In the genomic region with DNA sequence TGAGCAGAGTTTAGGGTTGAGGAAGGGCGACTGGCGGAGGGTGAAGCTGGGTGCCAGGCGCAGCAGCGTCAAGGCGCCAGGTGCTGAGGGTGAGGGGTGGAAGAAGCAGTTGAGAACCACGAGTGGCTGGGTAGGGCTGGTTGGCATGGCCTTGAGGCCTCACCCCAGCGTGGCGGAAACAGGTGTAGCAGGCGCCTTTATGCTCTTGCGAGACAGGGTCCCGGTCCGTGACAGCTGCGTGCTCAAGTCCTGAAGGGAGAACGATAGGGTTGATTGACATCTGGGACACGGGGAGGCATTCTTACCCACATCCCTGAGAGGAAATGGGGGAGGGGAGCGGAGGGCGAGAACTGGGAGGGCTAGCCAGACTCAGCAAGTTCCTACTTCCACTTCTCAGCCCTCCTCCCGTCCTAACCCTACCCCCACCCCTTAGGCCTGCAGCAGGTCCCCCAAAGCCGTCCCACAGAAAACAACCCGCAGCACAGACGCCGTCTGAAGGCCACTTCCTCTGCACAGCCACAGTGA, we compare ENCODE assay signal across 8 mouse cellular contexts. TPM values are rescaled to one million over a fixed set of nuclear protein-coding genes. Genes with fewer than 3 reads are reported as not detected.
DNase-seq lines count a peak whose midpoint lies in the region; ATAC-seq lines count a peak whose summit lies in the region.

No protein-coding gene starts in this region.

- no peak for DNase-seq in forebrain, embryonic 11.5 days (ENCODE audit: low spot score)
- DNase-seq in embryonic facial prominence, embryonic 14.5 days (ENCODE audit: low spot score) = peak; percentile 70
- peak; percentile 54 to 62 for DNase-seq in kidney, postnatal 36 days
- DNase-seq in thymus, postnatal 10 days (ENCODE audit: low spot score in 2 of 2) = peak; percentile 94 to 97
- no peak for DNase-seq in cerebellum, adult 18-20 months

- H3K4me1 ChIP-seq in forebrain, embryonic 13.5 days = peaks cover 34% of the 10 kb centered on the region
- H3K4me1 ChIP-seq in forebrain, embryonic 11.5 days (replicated peaks; ENCODE audit: control insufficient read depth, insufficient read depth, low read length) = peaks cover 5% of the 10 kb centered on the region; the same call in 1 of the 2 replicates
- H3K4me1 ChIP-seq in embryonic facial prominence, embryonic 14.5 days (ENCODE audit: control insufficient read depth, insufficient read depth, low read length) = peaks cover 17% of the 10 kb centered on the region

- WGBS in forebrain, embryonic 13.5 days = 4% methylated on average over 22 of the region's 22 CpGs
- 4% methylated on average over 22 of the region's 22 CpGs for WGBS in forebrain, embryonic 11.5 days
- WGBS in embryonic facial prominence, embryonic 14.5 days = 5% methylated on average over 21 of the region's 22 CpGs

- H3K27ac ChIP-seq in forebrain, embryonic 13.5 days = no peak overlapping the region
- no peak overlapping the region for H3K27ac ChIP-seq in forebrain, embryonic 11.5 days (ENCODE audit: low read depth, low read length)
- H3K27ac ChIP-seq in embryonic facial prominence, embryonic 14.5 days (replicated peaks; ENCODE audit: low read depth, low read length) = no peak overlapping the region

- no peaks in the 10 kb centered on the region for H3K36me3 ChIP-seq in forebrain, embryonic 13.5 days (ENCODE audit: poor library complexity, severe bottlenecking)
- H3K36me3 ChIP-seq in forebrain, embryonic 11.5 days (ENCODE audit: control insufficient read depth, insufficient read depth, low read length) = no peaks in the 10 kb centered on the region
- H3K36me3 ChIP-seq in embryonic facial prominence, embryonic 14.5 days (ENCODE audit: control insufficient read depth, insufficient read depth, low read length) = no peaks in the 10 kb centered on the region

- ATAC-seq in forebrain, embryonic 13.5 days = 0 out of 2 replicates have a peak, but pooled peaks have one; percentile 6
- ATAC-seq in forebrain, embryonic 11.5 days (replicated peaks; ENCODE audit: low FRiP score) = no peak
- peak; percentile 60 for ATAC-seq in CD4-positive, CD25-positive, alpha-beta regulatory T cell, adult 4 months
- ATAC-seq in embryonic facial prominence, embryonic 14.5 days (ENCODE audit: low read depth) = peak; percentile 45
- ATAC-seq in megakaryocyte, adult 5-6 weeks (ENCODE audit: poor library complexity, severe bottlenecking) = peak; percentile 58

- peaks cover 95% of the 10 kb centered on the region for H3K27me3 ChIP-seq in forebrain, embryonic 13.5 days
- H3K27me3 ChIP-seq in forebrain, embryonic 11.5 days (ENCODE audit: control insufficient read depth, insufficient read depth, low read length) = peaks cover 66% of the 10 kb centered on the region
- peaks cover 75% of the 10 kb centered on the region for H3K27me3 ChIP-seq in embryonic facial prominence, embryonic 14.5 days (replicated peaks; ENCODE audit: control insufficient read depth, insufficient read depth, low read length)

- no peak overlapping the region for H3K9ac ChIP-seq in forebrain, embryonic 13.5 days
- H3K9ac ChIP-seq in forebrain, embryonic 11.5 days (ENCODE audit: low read length) = no peak overlapping the region
- H3K9ac ChIP-seq in embryonic facial prominence, embryonic 14.5 days (ENCODE audit: low read depth, low read length) = no peak overlapping the region

- no peaks in the 10 kb centered on the region for H3K9me3 ChIP-seq in forebrain, embryonic 13.5 days (replicated peaks)
- no peaks in the 10 kb centered on the region for H3K9me3 ChIP-seq in forebrain, embryonic 11.5 days (ENCODE audit: control insufficient read depth, low read length)
- H3K9me3 ChIP-seq in embryonic facial prominence, embryonic 14.5 days (ENCODE audit: control insufficient read depth, low read length) = no peaks in the 10 kb centered on the region

- peak overlapping the region; percentile 25 for H3K4me2 ChIP-seq in forebrain, embryonic 13.5 days
- H3K4me2 ChIP-seq in forebrain, embryonic 11.5 days (ENCODE audit: low read depth, low read length, severe bottlenecking) = no peak overlapping the region
- peak overlapping the region; percentile 17 for H3K4me2 ChIP-seq in embryonic facial prominence, embryonic 14.5 days (ENCODE audit: low read depth, low read length)

- H3K4me3 ChIP-seq in forebrain, embryonic 13.5 days = peak overlapping the region; percentile 9; the same call in 1 of the 2 replicates
- no peak overlapping the region for H3K4me3 ChIP-seq in forebrain, embryonic 11.5 days (ENCODE audit: low read depth, low read length)
- H3K4me3 ChIP-seq in embryonic facial prominence, embryonic 14.5 days (ENCODE audit: low read depth, low read length) = no peak overlapping the region

RNA-seq across cellular contexts. Expression of gene Gngt2, which starts 2.8 kb away (rescaled TPM):
- polyA plus RNA-seq in forebrain, embryonic 13.5 days (2015; fragmentation: Nextera tagmentation; extraction: Ambion mirVana) = 1.4 and 2.8 TPM in 2 replicates
- 3.5 and 5.1 TPM in 2 replicates for polyA plus RNA-seq in forebrain, embryonic 11.5 days (2014; fragmentation: Nextera tagmentation; extraction: Ambion mirVana)
- polyA plus RNA-seq in CD4-positive, CD25-positive, alpha-beta regulatory T cell, adult 4 months (2017; shearing (Covaris generic)) = 10 to 100 TPM; 56.7 to 64.5 TPM
- 15.0 and 16.2 TPM in 2 replicates for polyA plus RNA-seq in embryonic facial prominence, embryonic 14.5 days (2014; fragmentation: Nextera tagmentation; extraction: Ambion mirVana)
- 92.0 and 95.7 TPM in 2 replicates for total RNA-seq in megakaryocyte, adult 5-6 weeks (2015)
- total RNA-seq in megakaryocyte, adult 5-6 weeks (2017) = 64.0 and 66.6 TPM in 2 replicates

RNA-seq across cellular contexts. Expression of gene Abi3, which starts 8.1 kb away (rescaled TPM):
- polyA plus RNA-seq in forebrain, embryonic 13.5 days (2015; fragmentation: Nextera tagmentation; extraction: Ambion mirVana) = 0.96 and 1.5 TPM in 2 replicates
- 0.97 and 1.1 TPM in 2 replicates for polyA plus RNA-seq in forebrain, embryonic 11.5 days (2014; fragmentation: Nextera tagmentation; extraction: Ambion mirVana)
- 10 to 100 TPM; 83.1 to 93.7 TPM for polyA plus RNA-seq in CD4-positive, CD25-positive, alpha-beta regulatory T cell, adult 4 months (2017; shearing (Covaris generic))
- 3.9 and 5.1 TPM in 2 replicates for polyA plus RNA-seq in embryonic facial prominence, embryonic 14.5 days (2014; fragmentation: Nextera tagmentation; extraction: Ambion mirVana)
- total RNA-seq in megakaryocyte, adult 5-6 weeks (2015) = 14.7 and 19.8 TPM in 2 replicates
- total RNA-seq in megakaryocyte, adult 5-6 weeks (2017) = 13.7 and 20.0 TPM in 2 replicates

RNA-seq across cellular contexts. Expression of gene Phospho1, which starts 9.9 kb away (rescaled TPM):
- polyA plus RNA-seq in forebrain, embryonic 13.5 days (2015; fragmentation: Nextera tagmentation; extraction: Ambion mirVana) = not detected in 2 replicates
- polyA plus RNA-seq in forebrain, embryonic 11.5 days (2014; fragmentation: Nextera tagmentation; extraction: Ambion mirVana) = 0.51 TPM in 1 of 2 replicates, not detected in the other
- not detected for polyA plus RNA-seq in CD4-positive, CD25-positive, alpha-beta regulatory T cell, adult 4 months (2017; shearing (Covaris generic))
- 7.5 and 14.9 TPM in 2 replicates for polyA plus RNA-seq in embryonic facial prominence, embryonic 14.5 days (2014; fragmentation: Nextera tagmentation; extraction: Ambion mirVana)
- 12.6 and 17.3 TPM in 2 replicates for total RNA-seq in megakaryocyte, adult 5-6 weeks (2015)
- total RNA-seq in megakaryocyte, adult 5-6 weeks (2017) = 2.3 TPM in 1 of 2 replicates, not detected in the other

Comparison
In these comparisons a context has a peak if more than half of its experiments do, and no peak if none do; other contexts are left out.
1. DNase-seq: peak in embryonic facial prominence, embryonic 14.5 days (single experiment), kidney, postnatal 36 days (2 of 2) and thymus, postnatal 10 days (2 of 2); none in forebrain, embryonic 11.5 days (single experiment) and cerebellum, adult 18-20 months (0 of 2).
2. RNA of gene Abi3, which starts 8.1 kb away (polyA plus RNA-seq): 83.1 to 93.7 TPM in CD4-positive, CD25-positive, alpha-beta regulatory T cell, adult 4 months; 3.9 to 5.1 TPM in embryonic facial prominence, embryonic 14.5 days, 0.96 to 1.5 TPM in forebrain, embryonic 13.5 days and 0.97 to 1.1 TPM in forebrain, embryonic 11.5 days; every median in the first group is over 10 times any median in the second.